Mouse (Mus musculus): ENCODE results near the gene Atp5s.

DNA sequence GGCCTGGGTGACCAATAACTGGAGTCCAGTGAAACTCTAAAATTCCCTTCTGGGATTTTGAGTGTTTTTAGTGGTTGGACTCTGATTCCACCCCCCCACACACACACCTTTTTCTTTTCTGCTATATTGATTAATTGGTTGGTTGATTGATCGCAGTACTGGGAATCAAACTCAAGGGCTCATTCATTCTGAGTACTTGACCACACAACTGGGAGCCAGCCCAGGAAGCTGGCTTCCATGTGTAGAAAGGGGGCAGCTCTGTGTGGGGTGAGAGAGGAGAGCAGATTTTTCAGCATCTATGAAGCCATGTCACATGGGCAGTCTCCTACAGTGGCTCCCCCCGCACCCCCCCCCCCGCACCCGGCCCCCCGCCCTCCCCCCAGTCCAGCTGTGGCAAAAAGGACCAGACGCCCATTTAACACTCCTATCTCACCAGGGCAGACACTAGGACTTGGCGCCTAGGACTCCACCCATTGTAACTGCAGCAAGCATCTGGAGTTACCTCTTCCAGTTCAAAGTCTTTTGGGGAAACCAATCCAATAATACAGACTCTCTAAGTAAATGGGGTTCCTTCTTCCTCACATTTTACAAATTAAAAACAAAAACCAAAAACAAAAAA is 34.6 kb downstream of the Atp5s start:
- TF ChIP-seq GATA1 (IDR thresholded peaks at IDR 0.05; ENCODE audit: borderline replicate concordance, low read length): no peak
- no peak for TF ChIP-seq CTCF (IDR thresholded peaks at IDR 0.05; ENCODE audit: low read depth, low read length)
- peak; percentile 70 for TF ChIP-seq TAL1 (conservative IDR thresholded peaks at IDR 0.05; ENCODE audit: low read depth, low read length)
- no peak for TF ChIP-seq POLR2AphosphoS5 (IDR thresholded peaks at IDR 0.05; ENCODE audit: insufficient replicate concordance, low read depth, low read length)
- no peak for TF ChIP-seq GATA2 (IDR thresholded peaks at IDR 0.05; ENCODE audit: borderline replicate concordance, low read depth, low read length)
